Mouse (Mus musculus): ENCODE results near the gene Vmn1r78.
"Not testable (repeated sequence)": the region's sequence is repeated elsewhere in the genome, so short reads cannot be mapped to it uniquely, and the experiment has no call there.

DNA sequence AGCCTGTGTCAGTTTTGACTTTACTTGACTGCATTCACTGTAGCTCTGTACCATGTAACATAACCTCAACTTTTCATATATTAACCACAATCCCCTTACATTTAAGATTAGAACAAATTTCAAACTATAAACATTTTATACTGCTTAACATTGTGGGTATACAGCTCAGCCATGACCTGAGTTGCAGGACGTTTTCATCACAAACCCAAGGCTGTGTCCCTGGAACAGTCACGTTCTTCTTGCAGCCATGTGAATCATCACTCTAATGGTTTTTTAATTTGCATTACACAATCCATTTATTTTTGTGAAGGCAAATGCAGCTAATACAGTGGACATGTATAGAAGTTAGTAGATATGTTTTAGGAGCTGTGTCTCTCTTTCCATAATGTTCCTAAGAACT lies 22.9 kb downstream of the Vmn1r78 start:
- not testable (repeated sequence) for TF ChIP-seq CTCF (IDR thresholded peaks at IDR 0.05; ENCODE audit: low read depth, low read length); TAL1 (conservative IDR thresholded peaks at IDR 0.05; ENCODE audit: low read depth, low read length); GATA1 (IDR thresholded peaks at IDR 0.05; ENCODE audit: borderline replicate concordance, low read length); POLR2AphosphoS5 (IDR thresholded peaks at IDR 0.05; ENCODE audit: insufficient replicate concordance, low read depth, low read length)
